Mouse (Mus musculus): ENCODE measurements around the gene Prickle1. TPM values are rescaled to one million over a fixed set of nuclear protein-coding genes. Genes with fewer than 3 reads are reported as not detected.

Prickle1 gene
- polyA plus RNA-seq, 1 experiment from 2014 or later: 21.7 TPM

- H3K4me2 ChIP-seq (ENCODE audit: low read depth, low read length): no peak overlapping the region
- 87% methylated on average over 21 of the region's 21 CpGs for WGBS
- no peak overlapping the region for H3K4me3 ChIP-seq (replicated peaks; ENCODE audit: low read length)
- ATAC-seq (ENCODE audit: insufficient read depth, low FRiP score): no peak
- H3K36me3 ChIP-seq (ENCODE audit: control insufficient read depth, insufficient read depth, low read length): no peaks in the 10 kb centered on the region
- H3K9me3 ChIP-seq (replicated peaks; ENCODE audit: control insufficient read depth, low read length): no peaks in the 10 kb centered on the region
- no peaks in the 10 kb centered on the region for H3K4me1 ChIP-seq (ENCODE audit: control insufficient read depth, insufficient read depth, low read length)
- no peaks in the 10 kb centered on the region for H3K27me3 ChIP-seq (ENCODE audit: control insufficient read depth, insufficient read depth, low read length)
- H3K9ac ChIP-seq (ENCODE audit: low read length): no peak overlapping the region
- no peak overlapping the region for H3K27ac ChIP-seq (ENCODE audit: low read length)
These were observed 57.0 kb downstream of the Prickle1 start for GRCm38 (mm10) chr15:93538551-93539205.

GRCm38 (mm10) chr15:93537745-93538144 is 57.9 kb downstream of the Prickle1 start:
- no peaks in the 10 kb centered on the region for H3K4me1 ChIP-seq (ENCODE audit: control insufficient read depth, insufficient read depth, low read length)
- 66% methylated on average over 7 of the region's 7 CpGs for WGBS

GRCm38 (mm10) chr15:93536191-93536590 is 59.5 kb downstream of the Prickle1 start:
- Histone ChIP-seq H3K4me2 (ENCODE audit: low read depth, low read length) (no peak overlapping the region), H3K4me1 (ENCODE audit: control insufficient read depth, insufficient read depth, low read length) (no peaks in the 10 kb centered on the region), H3K27me3 (ENCODE audit: control insufficient read depth, insufficient read depth, low read length) (no peaks in the 10 kb centered on the region), H3K9ac (ENCODE audit: low read length) (no peak overlapping the region), H3K9me3 (replicated peaks; ENCODE audit: control insufficient read depth, low read length) (no peaks in the 10 kb centered on the region), H3K36me3 (ENCODE audit: control insufficient read depth, insufficient read depth, low read length) (no peaks in the 10 kb centered on the region), H3K27ac (ENCODE audit: low read length) (no peak overlapping the region), H3K4me3 (replicated peaks; ENCODE audit: low read length) (no peak overlapping the region)
- no peak for ATAC-seq (ENCODE audit: insufficient read depth, low FRiP score)
- 79% methylated on average over 4 of the region's 4 CpGs for WGBS

More at GRCm38 (mm10) chr15:93537745-93538144, 57.9 kb downstream of the Prickle1 start:
- Histone ChIP-seq H3K4me3 (replicated peaks; ENCODE audit: low read length) (no peak overlapping the region), H3K36me3 (ENCODE audit: control insufficient read depth, insufficient read depth, low read length) (no peaks in the 10 kb centered on the region), H3K9me3 (replicated peaks; ENCODE audit: control insufficient read depth, low read length) (no peaks in the 10 kb centered on the region), H3K4me2 (ENCODE audit: low read depth, low read length) (no peak overlapping the region), H3K27ac (ENCODE audit: low read length) (no peak overlapping the region), H3K9ac (ENCODE audit: low read length) (no peak overlapping the region), H3K27me3 (ENCODE audit: control insufficient read depth, insufficient read depth, low read length) (no peaks in the 10 kb centered on the region)
- no peak for ATAC-seq (ENCODE audit: insufficient read depth, low FRiP score)

- 62% methylated on average over 3 of the region's 3 CpGs for WGBS
- peaks cover 20% of the 10 kb centered on the region for H3K4me1 ChIP-seq (ENCODE audit: control insufficient read depth, insufficient read depth, low read length)
- no peak overlapping the region for H3K4me3 ChIP-seq (replicated peaks; ENCODE audit: low read length)
- 0 out of 2 replicates have a peak, but pooled peaks have one; percentile 10 for ATAC-seq (ENCODE audit: insufficient read depth, low FRiP score)
- H3K9ac ChIP-seq (ENCODE audit: low read length): no peak overlapping the region
- H3K36me3 ChIP-seq (ENCODE audit: control insufficient read depth, insufficient read depth, low read length): no peaks in the 10 kb centered on the region
- H3K9me3 ChIP-seq (replicated peaks; ENCODE audit: control insufficient read depth, low read length): no peaks in the 10 kb centered on the region
- H3K27me3 ChIP-seq (ENCODE audit: control insufficient read depth, insufficient read depth, low read length): no peaks in the 10 kb centered on the region
- H3K27ac ChIP-seq (ENCODE audit: low read length): peak overlapping the region; percentile 55; the same call in 1 of the 2 replicates
- H3K4me2 ChIP-seq (ENCODE audit: low read depth, low read length): no peak overlapping the region
These were observed 65.0 kb downstream of the Prickle1 start for GRCm38 (mm10) chr15:93530703-93531032.

- WGBS: 23% methylated on average over 12 of the region's 12 CpGs
- Histone ChIP-seq H3K36me3 (ENCODE audit: control insufficient read depth, insufficient read depth, low read length) (no peaks in the 10 kb centered on the region), H3K4me2 (ENCODE audit: low read depth, low read length) (no peak overlapping the region), H3K9me3 (replicated peaks; ENCODE audit: control insufficient read depth, low read length) (no peaks in the 10 kb centered on the region), H3K4me3 (replicated peaks; ENCODE audit: low read length) (no peak overlapping the region), H3K4me1 (ENCODE audit: control insufficient read depth, insufficient read depth, low read length) (peaks cover 20% of the 10 kb centered on the region), H3K9ac (ENCODE audit: low read length) (no peak overlapping the region), H3K27ac (ENCODE audit: low read length) (peak overlapping the region; percentile 55; the same call in 1 of the 2 replicates), H3K27me3 (ENCODE audit: control insufficient read depth, insufficient read depth, low read length) (no peaks in the 10 kb centered on the region)
- ATAC-seq (ENCODE audit: insufficient read depth, low FRiP score): peak; percentile 28; the same call in 1 of the 2 replicates
These were observed 65.6 kb downstream of the Prickle1 start for GRCm38 (mm10) chr15:93529831-93530702.

- H3K4me2 ChIP-seq (ENCODE audit: low read depth, low read length): no peak overlapping the region
- H3K27me3 ChIP-seq (ENCODE audit: control insufficient read depth, insufficient read depth, low read length): no peaks in the 10 kb centered on the region
- 62% methylated on average over 5 of the region's 5 CpGs for WGBS
- H3K9ac ChIP-seq (ENCODE audit: low read length): no peak overlapping the region
- peaks cover 24% of the 10 kb centered on the region for H3K4me1 ChIP-seq (ENCODE audit: control insufficient read depth, insufficient read depth, low read length)
- H3K27ac ChIP-seq (ENCODE audit: low read length): no peak overlapping the region
- H3K4me3 ChIP-seq (replicated peaks; ENCODE audit: low read length): no peak overlapping the region
- H3K36me3 ChIP-seq (ENCODE audit: control insufficient read depth, insufficient read depth, low read length): no peaks in the 10 kb centered on the region
- ATAC-seq (ENCODE audit: insufficient read depth, low FRiP score): no peak
- no peaks in the 10 kb centered on the region for H3K9me3 ChIP-seq (replicated peaks; ENCODE audit: control insufficient read depth, low read length)
These were observed 70.3 kb downstream of the Prickle1 start for GRCm38 (mm10) chr15:93525305-93525917.

GRCm38 (mm10) chr15:93521787-93522180 is 73.9 kb downstream of the Prickle1 start:
- WGBS: 52% methylated on average over 3 of the region's 3 CpGs
- Histone ChIP-seq H3K9me3 (replicated peaks; ENCODE audit: control insufficient read depth, low read length) (no peaks in the 10 kb centered on the region), H3K4me3 (replicated peaks; ENCODE audit: low read length) (no peak overlapping the region), H3K4me1 (ENCODE audit: control insufficient read depth, insufficient read depth, low read length) (peaks cover 23% of the 10 kb centered on the region), H3K27ac (ENCODE audit: low read length) (no peak overlapping the region), H3K4me2 (ENCODE audit: low read depth, low read length) (no peak overlapping the region), H3K9ac (ENCODE audit: low read length) (no peak overlapping the region), H3K36me3 (ENCODE audit: control insufficient read depth, insufficient read depth, low read length) (no peaks in the 10 kb centered on the region), H3K27me3 (ENCODE audit: control insufficient read depth, insufficient read depth, low read length) (no peaks in the 10 kb centered on the region)
- no peak for ATAC-seq (ENCODE audit: insufficient read depth, low FRiP score)

- Histone ChIP-seq H3K4me2 (ENCODE audit: low read depth, low read length) (no peak overlapping the region), H3K27me3 (ENCODE audit: control insufficient read depth, insufficient read depth, low read length) (no peaks in the 10 kb centered on the region), H3K9me3 (replicated peaks; ENCODE audit: control insufficient read depth, low read length) (no peaks in the 10 kb centered on the region), H3K27ac (ENCODE audit: low read length) (peak overlapping the region; percentile 29; the same call in 1 of the 2 replicates), H3K4me3 (replicated peaks; ENCODE audit: low read length) (no peak overlapping the region), H3K9ac (ENCODE audit: low read length) (no peak overlapping the region), H3K4me1 (ENCODE audit: control insufficient read depth, insufficient read depth, low read length) (peaks cover 23% of the 10 kb centered on the region), H3K36me3 (ENCODE audit: control insufficient read depth, insufficient read depth, low read length) (no peaks in the 10 kb centered on the region)
- 56% methylated on average over 11 of the region's 11 CpGs for WGBS
- no peak for ATAC-seq (ENCODE audit: insufficient read depth, low FRiP score)
These were observed 74.5 kb downstream of the Prickle1 start for GRCm38 (mm10) chr15:93521088-93521786.

All from stomach, embryonic 16.5 days (tissue).